Mouse (Mus musculus) heart, adult 10 weeks (tissue): ENCODE measurements around the gene Ovch2. TPM values are rescaled to one million over a fixed set of nuclear protein-coding genes. Genes with fewer than 3 reads are reported as not detected.

Experiments
- polyA plus RNA-seq: library from polyadenylated mRNA; stranded (reverse); fragments of 350-450 nt; fragmentation: Illumina TruSeq; extraction: RNeasy Lipid Tissue Mini Kit (QIAGEN cat#74804); gene quantifications from one replicate; pipeline ENCODE4 v1.2.3, GENCODE M21; 2014; ENCODE audit warnings: low read depth, low replicate concordance

The Ovch2 gene
- polyA plus RNA-seq, result not detected

DNA sequence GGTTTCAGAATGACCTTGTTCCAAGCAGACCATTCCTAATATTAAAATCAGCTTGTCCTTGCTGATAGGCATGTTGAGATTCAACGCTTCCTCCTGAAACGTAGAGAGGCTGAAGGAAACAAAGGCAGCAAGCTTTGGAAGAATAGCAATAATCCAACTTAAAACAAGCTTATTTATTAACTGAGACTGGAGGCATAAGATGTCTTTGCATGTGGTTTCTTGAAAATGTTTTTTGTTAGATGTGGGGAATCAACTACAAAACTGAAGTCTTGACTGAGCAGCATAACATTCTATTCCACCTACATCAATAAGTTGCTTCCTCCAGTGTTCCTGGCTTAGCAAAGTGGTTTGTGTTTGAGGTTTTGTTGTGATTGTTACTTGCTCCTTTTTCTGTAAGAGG is at the start of gene Ovch2:
Ovch2 (minus strand) TSS at position 101 of the 400 bp plus-strand sequence.

GRCm38 (mm10) chr7:107847390-107847789 is 46.4 kb upstream of the Ovch2 start, which contains the start of gene Olfr470:
TSS of gene Olfr470 (minus strand) at chr7:107847490.

DNA sequence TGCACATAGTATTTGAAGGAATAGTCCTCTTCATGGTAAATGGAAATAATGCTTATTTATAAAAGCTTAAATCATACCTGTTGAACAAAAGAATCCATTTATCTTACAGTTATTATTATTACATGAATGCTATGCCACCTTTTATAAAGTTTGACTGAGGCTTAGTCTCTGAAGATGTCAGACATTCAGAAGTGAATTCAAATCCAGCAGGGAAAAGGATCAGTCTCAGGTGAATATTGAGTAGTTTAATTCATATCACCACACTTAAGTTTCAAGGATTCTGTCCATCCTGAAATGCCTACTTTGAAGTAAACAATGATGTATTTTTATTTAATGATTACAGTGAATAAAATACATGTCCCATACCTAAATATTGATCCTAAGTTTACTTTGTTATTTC is 24.4 kb upstream of the Ovch2 start, which contains the start of gene Olfr469:
Olfr469 (minus strand) TSS at position 101 of the 400 bp plus-strand sequence.

GRCm38 (mm10) chr7:107811963-107812362 is 11.0 kb upstream of the Ovch2 start, which contains the start of gene Olfr467:
TSS of gene Olfr467 (plus strand) at chr7:107812263.

DNA sequence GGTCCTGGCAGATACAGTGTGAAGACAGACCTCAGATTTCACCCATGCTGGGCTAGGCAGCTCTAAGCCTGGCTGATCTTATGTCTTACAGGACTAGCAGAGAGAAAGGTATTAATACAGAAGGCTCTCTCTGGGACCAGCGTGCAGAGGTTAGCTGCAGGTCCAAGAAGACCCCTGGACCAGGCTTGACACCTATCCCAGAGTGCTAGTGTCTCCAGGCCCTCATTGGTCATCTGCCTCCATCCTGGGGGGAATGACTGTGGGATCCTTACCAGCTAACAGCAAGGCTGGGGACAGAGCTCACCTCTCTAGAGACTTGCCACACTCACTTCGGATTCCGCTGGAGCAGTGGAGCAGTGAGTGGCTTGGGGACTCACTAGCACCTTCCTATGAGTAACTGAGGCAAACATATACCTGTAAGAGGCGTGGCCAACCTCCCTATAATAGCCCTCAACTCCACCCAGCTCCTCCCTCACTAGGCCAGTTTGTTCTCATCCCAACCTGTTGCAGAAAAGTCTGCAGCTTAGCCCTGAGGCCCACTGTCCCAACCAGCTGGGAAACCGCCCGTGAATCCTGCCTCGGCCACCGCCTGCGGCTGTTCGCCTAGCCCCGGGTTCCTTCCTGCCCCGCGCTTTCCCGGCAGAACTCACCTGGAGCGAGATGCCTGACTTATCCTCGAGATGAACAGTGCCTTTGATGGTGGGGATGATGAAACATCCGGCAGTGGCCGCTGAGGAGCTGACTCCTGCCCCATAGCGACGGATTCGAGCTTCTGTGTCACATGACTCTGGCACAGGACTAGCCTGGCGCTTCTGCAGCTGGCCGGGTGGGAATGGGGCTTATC is 43.5 kb downstream of the Ovch2 start, which contains the start of gene Cyb5r2:
Cyb5r2 (minus strand) TSS at position 725 of the 844 bp plus-strand sequence.

Other genes starting within 250 kb of the Ovch2 start
- gene Olfml1, start 233.8 kb downstream of the Ovch2 start, polyA plus RNA-seq, result 6.3 TPM
- gene Ppfibp2, start 206.0 kb downstream of the Ovch2 start, polyA plus RNA-seq, result 19.5 TPM
- gene 5330417H12Rik, start 176.0 kb downstream of the Ovch2 start, polyA plus RNA-seq, result not detected
- not detected for gene Cyb5r2, start 43.2 kb downstream of the Ovch2 start, polyA plus RNA-seq
- not detected for gene Olfr467, start 11.1 kb upstream of the Ovch2 start, polyA plus RNA-seq
- not detected for gene Olfr469, start 24.3 kb upstream of the Ovch2 start, polyA plus RNA-seq
- not detected for gene Olfr470, start 46.3 kb upstream of the Ovch2 start, polyA plus RNA-seq
- not detected for gene Olfr472, start 96.7 kb upstream of the Ovch2 start, polyA plus RNA-seq
- gene Olfr473, start 129.2 kb upstream of the Ovch2 start, polyA plus RNA-seq, result not detected
- gene Olfr474, start 153.4 kb upstream of the Ovch2 start, polyA plus RNA-seq, result not detected
- gene Olfr476, start 163.6 kb upstream of the Ovch2 start, polyA plus RNA-seq, result not detected
- not detected for gene Olfr477, start 185.5 kb upstream of the Ovch2 start, polyA plus RNA-seq
- not detected for gene Olfr478, start 232.8 kb upstream of the Ovch2 start, polyA plus RNA-seq
- not detected for gene Olfr479, start 249.5 kb upstream of the Ovch2 start, polyA plus RNA-seq